Mouse (Mus musculus) lung, postnatal 0 days (tissue): ENCODE results near the gene Gm4756.

ENCODE experiments used
- CTCF ChIP-seq: IDR thresholded peaks from 2 replicates; pipeline ENCODE4 v1.5.1; 2016; ENCODE audit warnings: antibody characterized with exemption, mild to moderate bottlenecking
- EP300 ChIP-seq: IDR thresholded peaks from 2 replicates; pipeline ENCODE4 v1.6.1; 2016; ENCODE audit warnings: antibody characterized with exemption, mild to moderate bottlenecking, control low read depth

- TF ChIP-seq EP300: no peak
- peak; percentile 58 for TF ChIP-seq CTCF
Observed at GRCm38 (mm10) chr12:72694901-72695463, 45.5 kb upstream of the Gm4756 start.
